Mouse (Mus musculus) CH12.LX (cell line): ENCODE measurements around the gene Lrrc28. TPM values are rescaled to one million over a fixed set of nuclear protein-coding genes. Genes with fewer than 3 reads are reported as not detected.

Source experiments
- DNase-seq: peaks from one replicate; pipeline ENCODE4 v3.0.0-alpha.2; 2013; ENCODE audit errors: extremely low read depth
- H3K27ac ChIP-seq: 2 replicates; pipeline ENCODE4 v1.5.1; 2012; ENCODE audit warnings: low read depth, mild to moderate bottlenecking, control low read depth, moderate library complexity; ENCODE audit not compliant: insufficient read depth
- H3K27me3 ChIP-seq: replicated peaks from 2 replicates; pipeline ENCODE3; 2012; ENCODE audit warnings: inconsistent platforms
- H3K36me3 ChIP-seq, 2 experiments: replicated peaks in 1 of 2; 2 replicates each; pipeline versions ENCODE3 to v1.6.1; 2012; ENCODE audit warnings: inconsistent platforms in 1 of 2, low read length in 1 of 2, mild to moderate bottlenecking in 1 of 2, mixed read lengths in 1 of 2, moderate library complexity in 1 of 2; ENCODE audit not compliant: control insufficient read depth in 1 of 2, insufficient read depth in 1 of 2
- H3K4me1 ChIP-seq, 2 experiments: 2 replicates each; pipeline ENCODE4 v1.6.1; 2012; ENCODE audit warnings: inconsistent platforms in 1 of 2, moderate library complexity in 1 of 2; ENCODE audit not compliant: insufficient read depth in 2 of 2, control insufficient read depth in 1 of 2
- H3K4me2 ChIP-seq: 2 replicates; pipeline ENCODE4 v1.6.1; 2012; ENCODE audit warnings: low read depth, mild to moderate bottlenecking, control low read depth; ENCODE audit not compliant: poor library complexity, insufficient read depth, severe bottlenecking
- H3K4me3 ChIP-seq, 3 experiments: fragments of 150-350 bp in 1 of 3; sonication (generic) in 1 of 3; replicated peaks in 1 of 3; 2 replicates each; pipeline versions ENCODE3 to v1.5.1; 2011 to 2012; ENCODE audit warnings: low read depth in 2 of 3, low read length in 2 of 3, mild to moderate bottlenecking in 2 of 3, moderate library complexity in 2 of 3, control low read depth in 1 of 3, improper control_type of control experiment in 1 of 3, inconsistent platforms in 1 of 3, mixed read lengths in 1 of 3; ENCODE audit not compliant: poor library complexity in 1 of 3
- H3K79me2 ChIP-seq: replicated peaks from 2 replicates; pipeline ENCODE4 v1.6.1; 2012; ENCODE audit warnings: mild to moderate bottlenecking, moderate library complexity; ENCODE audit not compliant: control insufficient read depth, poor library complexity, insufficient read depth, severe bottlenecking; ENCODE audit errors: extremely low read depth
- H3K9ac ChIP-seq: 2 replicates; pipeline ENCODE4 v1.6.1; 2012; ENCODE audit warnings: low read depth, mild to moderate bottlenecking, control low read depth, moderate library complexity; ENCODE audit not compliant: insufficient read depth
- H3K9me3 ChIP-seq: replicated peaks from 2 replicates; pipeline ENCODE3; 2012; ENCODE audit warnings: low read length, inconsistent platforms, mixed read lengths
- BHLHE40 ChIP-seq: IDR thresholded peaks from 2 replicates; pipeline ENCODE4 v1.6.1; 2011; ENCODE audit warnings: mild to moderate bottlenecking, low read depth, low read length, improper control_type of control experiment
- CHD2 ChIP-seq: IDR thresholded peaks from 2 replicates; pipeline ENCODE4 v1.6.1; 2011; ENCODE audit warnings: low read length, improper control_type of control experiment
- CTCF ChIP-seq, 2 experiments: IDR thresholded peaks in 1 of 2; conservative IDR thresholded peaks in 1 of 2; 2 replicates each; pipeline ENCODE4 v1.5.1; 2011 to 2012; ENCODE audit warnings: low read depth in 2 of 2, low read length in 2 of 2, improper control_type of control experiment in 1 of 2, inconsistent platforms in 1 of 2, mild to moderate bottlenecking in 1 of 2, moderate library complexity in 1 of 2
- IRF4 ChIP-seq: IDR thresholded peaks from 2 replicates; pipeline ENCODE4 v1.6.1; 2014; ENCODE audit warnings: low read depth, mild to moderate bottlenecking, inconsistent platforms, low read length, improper control_type of control experiment
- MAX ChIP-seq: IDR thresholded peaks from 2 replicates; pipeline ENCODE4 v1.6.1; 2011; ENCODE audit warnings: low read length, improper control_type of control experiment
- MEF2A ChIP-seq: IDR thresholded peaks from 2 replicates; pipeline ENCODE4 v1.6.1; 2014; ENCODE audit warnings: low read depth, mild to moderate bottlenecking, inconsistent platforms, low read length, improper control_type of control experiment, borderline replicate concordance
- MXI1 ChIP-seq: IDR thresholded peaks from 2 replicates; pipeline ENCODE4 v1.6.1; 2011; ENCODE audit warnings: mild to moderate bottlenecking, low read depth, low read length, improper control_type of control experiment
- RAD21 ChIP-seq: IDR thresholded peaks from 2 replicates; pipeline ENCODE4 v1.6.1; 2011; ENCODE audit warnings: low read depth, mild to moderate bottlenecking, low read length, improper control_type of control experiment, moderate library complexity
- SIN3A ChIP-seq: IDR thresholded peaks from 2 replicates; pipeline ENCODE4 v1.6.1; 2012; ENCODE audit warnings: low read length, improper control_type of control experiment, inconsistent platforms
- SMC3 ChIP-seq: IDR thresholded peaks from 2 replicates; pipeline ENCODE4 v1.6.1; 2011; ENCODE audit warnings: low read depth, low read length, improper control_type of control experiment
- TBP ChIP-seq: conservative IDR thresholded peaks from 2 replicates; pipeline ENCODE4 v1.6.1; 2011; ENCODE audit warnings: low read depth, low read length, improper control_type of control experiment
- TCF12 ChIP-seq: IDR thresholded peaks from 2 replicates; pipeline ENCODE4 v1.6.1; 2014; ENCODE audit warnings: low read depth, mild to moderate bottlenecking, inconsistent platforms, low read length, improper control_type of control experiment
- USF1 ChIP-seq: IDR thresholded peaks from 2 replicates; pipeline ENCODE4 v1.6.1; 2014; ENCODE audit warnings: low read depth, mild to moderate bottlenecking, inconsistent platforms, low read length, improper control_type of control experiment
- ZKSCAN1 ChIP-seq: IDR thresholded peaks from 2 replicates; pipeline ENCODE4 v1.6.1; 2012; ENCODE audit warnings: low read depth, inconsistent platforms, low read length, improper control_type of control experiment, borderline replicate concordance
- ZMIZ1 ChIP-seq: IDR thresholded peaks from 2 replicates; pipeline ENCODE4 v1.6.1; 2012; ENCODE audit warnings: low read depth, mild to moderate bottlenecking, inconsistent platforms, low read length, improper control_type of control experiment
- ZNF384 ChIP-seq: IDR thresholded peaks from 2 replicates; pipeline ENCODE4 v1.6.1; 2012; ENCODE audit warnings: low read depth, low read length, improper control_type of control experiment, inconsistent platforms
- dilution Hi-C: fragments of 300-500 bp; cut with MboI; formaldehyde crosslinking; loops from 2 replicates; pipeline ENCODE4 v1.14.3; 2020; ENCODE audit warnings: low sequenced_read_pairs; ENCODE audit not compliant: extremely low pct_unique_long_range_greater_than_20kb, extremely low pct_ligation_motif_present
- in situ Hi-C: fragments of 300-500 bp; cut with MboI; formaldehyde crosslinking; loops from 3 replicates; pipeline ENCODE4 v1.14.3; 2019; ENCODE audit warnings: low sequenced_read_pairs, low pct_ligation_motif_present, low pct_unique_long_range_greater_than_20kb, mixed read lengths
- polyA plus RNA-seq: library from polyadenylated mRNA; unstranded; fragments of >175 nt; gene quantifications from 2 replicates; pipeline ENCODE4 v1.2.1, GENCODE M21; 2012; ENCODE audit warnings: low read depth; ENCODE audit not compliant: insufficient read length
- total RNA-seq, 2 experiments: library from RNA; depleted of rRNA; stranded (reverse); fragments of 300-350 nt in 1 of 2; fragments of >200 nt in 1 of 2; gene quantifications; 2 replicates each; pipeline ENCODE4 v1.2.3; 2012 to 2014

Gene Lrrc28
- total and polyA plus RNA-seq, 3 experiments = 41.6 to 63.5 (median 59.2) TPM

DNA sequence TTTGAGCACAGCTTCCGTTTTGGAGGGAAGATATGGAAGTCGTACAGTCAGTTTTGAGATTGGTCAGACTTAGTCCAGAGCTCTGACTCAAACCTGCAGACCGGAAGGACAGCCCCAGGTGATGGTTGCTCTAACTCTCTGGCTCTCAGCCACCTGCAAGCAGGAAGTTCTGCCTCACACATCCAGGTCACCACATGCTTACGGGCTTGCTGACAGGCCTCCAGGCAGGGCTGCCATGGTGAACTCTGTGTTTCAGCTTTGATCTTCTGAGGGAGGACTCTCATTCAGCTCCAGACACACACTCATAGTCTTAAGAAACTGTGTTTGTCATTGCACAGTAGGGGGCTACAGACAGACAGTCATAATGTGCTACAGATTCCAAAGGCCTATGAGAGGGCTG, 161.4 kb downstream of the Lrrc28 start:
- Histone ChIP-seq H3K27ac (no peak overlapping the region), H3K27me3 (no peaks in the 10 kb centered on the region), H3K4me3 (no peak overlapping the region), H3K36me3 (no peaks in the 10 kb centered on the region)
- dilution Hi-C loops = no loop called here
- TF ChIP-seq IRF4 (peak; percentile 45; the same call in 1 of the 2 replicates), MXI1 (no peak)
- TF ChIP-seq, all 38 proteins: peak for 1
- in situ Hi-C loops = no loop called here
- H3K4me2 ChIP-seq = no peak overlapping the region
- no peak for DNase-seq
- no peak overlapping the region for H3K9ac ChIP-seq
- H3K9me3 ChIP-seq = no peaks in the 10 kb centered on the region
- no peaks in the 10 kb centered on the region for H3K79me2 ChIP-seq
- H3K4me1 ChIP-seq = peaks cover 32 to 75% of the 10 kb centered on the region in 2 experiments

DNA sequence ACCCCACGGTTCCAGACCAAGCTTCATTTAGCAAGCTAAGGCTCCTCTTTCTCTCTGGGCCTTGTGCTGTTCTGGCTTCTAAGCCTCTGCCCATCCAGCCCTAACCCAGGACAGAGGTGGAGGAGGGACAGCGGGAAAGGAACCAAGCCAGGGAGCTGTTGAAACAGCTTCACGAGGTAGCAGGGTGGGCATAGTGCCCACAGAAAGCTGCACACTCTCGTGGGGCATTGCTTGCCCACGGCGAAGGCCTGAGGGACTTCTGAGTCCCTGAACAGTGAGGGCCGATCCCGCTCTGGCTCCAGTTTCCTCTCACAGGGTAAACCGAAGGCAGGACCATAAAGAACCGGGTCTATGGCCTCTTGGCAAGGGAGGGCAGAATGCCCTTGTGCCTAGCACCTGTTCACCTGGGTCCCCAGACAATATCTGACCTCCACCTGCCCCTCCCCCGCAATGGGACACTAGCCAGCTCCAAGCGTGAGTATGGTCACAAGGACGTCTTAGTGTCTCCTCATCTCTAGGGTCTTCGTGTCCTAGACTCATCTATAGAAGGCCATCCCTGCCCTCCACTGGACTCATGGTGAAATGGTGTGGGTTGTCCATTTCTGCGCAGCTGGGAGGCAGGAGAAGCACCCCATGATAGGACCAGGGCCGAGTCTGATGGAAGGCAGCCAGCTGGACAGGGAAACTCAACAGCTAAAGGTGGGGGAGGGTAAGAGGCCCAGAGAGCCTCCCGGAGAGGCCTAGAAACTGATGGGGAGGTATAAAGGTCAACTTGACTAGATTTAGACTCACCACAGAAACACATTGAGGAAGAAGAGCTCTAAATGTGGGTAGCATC, 165.3 kb downstream of the Lrrc28 start:
- DNase-seq = no peak

DNA sequence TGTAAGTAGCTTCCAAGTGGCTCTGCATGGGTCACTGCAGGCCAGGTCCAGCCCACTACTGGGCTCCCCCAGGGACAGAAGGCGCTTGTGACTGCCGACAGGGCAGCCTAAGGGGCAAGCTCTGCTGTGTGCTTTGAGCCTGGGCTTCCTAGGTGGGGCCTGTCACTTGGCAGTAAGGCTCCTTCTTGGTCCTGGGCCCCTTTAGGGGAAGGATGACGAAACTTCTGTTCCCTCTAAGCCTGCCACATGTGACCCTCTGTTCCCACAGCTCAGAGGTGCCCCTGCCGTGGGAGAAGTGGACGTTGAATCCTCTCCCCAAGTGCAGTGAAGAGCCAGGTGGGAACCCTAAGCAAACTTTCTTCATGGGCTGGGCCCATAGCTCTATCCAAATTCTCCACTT, 165.9 kb downstream of the Lrrc28 start:
- no peak for DNase-seq
- Histone ChIP-seq H3K27me3 (no peaks in the 10 kb centered on the region), H3K4me2 (no peak overlapping the region), H3K9ac (peak overlapping the region; percentile 46), H3K4me3 (no peak overlapping the region), H3K4me1 (peaks cover 53 to 88% of the 10 kb centered on the region in 2 experiments), H3K79me2 (no peaks in the 10 kb centered on the region), H3K27ac (peak overlapping the region; percentile 27; the same call in 1 of the 2 replicates), H3K9me3 (no peaks in the 10 kb centered on the region), H3K36me3 (no peaks in the 10 kb centered on the region)
- dilution Hi-C loops = no loop called here
- TF ChIP-seq IRF4 (0 out of 2 replicates have a peak, but pooled peaks have one; percentile 4), MAX (peak; percentile 26; the same call in 1 of the 2 replicates), USF1 (peak; percentile 31), BHLHE40 (peak; percentile 11; the same call in 1 of the 2 replicates), SMC3 (no peak), ZNF384 (no peak), MXI1 (0 out of 2 replicates have a peak, but pooled peaks have one; percentile 23)
- in situ Hi-C loops = no loop called here

More for the DNA sequence above, 165.3 kb downstream of the Lrrc28 start:
- H3K27me3 ChIP-seq = no peaks in the 10 kb centered on the region
- no peak overlapping the region for H3K4me3 ChIP-seq
- in situ Hi-C loops = no loop called here
- no peaks in the 10 kb centered on the region for H3K36me3 ChIP-seq
- H3K9me3 ChIP-seq = no peaks in the 10 kb centered on the region
- H3K4me2 ChIP-seq = no peak overlapping the region
- peaks cover 57 to 94% of the 10 kb centered on the region in 2 experiments for H3K4me1 ChIP-seq
- 0 out of 2 replicates have a peak, but pooled peaks have one; percentile 10 for TF ChIP-seq MXI1
- TF ChIP-seq TBP = no peak
- no peak for TF ChIP-seq MEF2A
- peak; percentile 15 for TF ChIP-seq RAD21
- TF ChIP-seq CTCF (conservative IDR thresholded peaks at IDR 0.05 in 1 of 2, IDR thresholded peaks at IDR 0.05 in 1 of 2; ENCODE audit: low read depth in 2 of 2, low read length in 2 of 2) = peak in 1 of 2 experiments; percentile 16; a peak in 1 of 4 replicates
- no peak for TF ChIP-seq BHLHE40
- peak; percentile 37; the same call in 1 of the 2 replicates for TF ChIP-seq CHD2
- no peak for TF ChIP-seq ZMIZ1
- TF ChIP-seq TCF12 = no peak
- TF ChIP-seq SMC3 = peak; percentile 11; the same call in 1 of the 2 replicates
- TF ChIP-seq SIN3A = no peak
- TF ChIP-seq ZKSCAN1 = no peak
- no peak for TF ChIP-seq USF1
- TF ChIP-seq, all 38 proteins: peak for 5
- peak overlapping the region; percentile 27; the same call in 1 of the 2 replicates for H3K27ac ChIP-seq
- no peaks in the 10 kb centered on the region for H3K79me2 ChIP-seq
- dilution Hi-C loops = no loop called here
- peak overlapping the region; percentile 46 for H3K9ac ChIP-seq
